Mouse (Mus musculus): ENCODE results near the gene Sfxn1.

Gene Sfxn1

DNA sequence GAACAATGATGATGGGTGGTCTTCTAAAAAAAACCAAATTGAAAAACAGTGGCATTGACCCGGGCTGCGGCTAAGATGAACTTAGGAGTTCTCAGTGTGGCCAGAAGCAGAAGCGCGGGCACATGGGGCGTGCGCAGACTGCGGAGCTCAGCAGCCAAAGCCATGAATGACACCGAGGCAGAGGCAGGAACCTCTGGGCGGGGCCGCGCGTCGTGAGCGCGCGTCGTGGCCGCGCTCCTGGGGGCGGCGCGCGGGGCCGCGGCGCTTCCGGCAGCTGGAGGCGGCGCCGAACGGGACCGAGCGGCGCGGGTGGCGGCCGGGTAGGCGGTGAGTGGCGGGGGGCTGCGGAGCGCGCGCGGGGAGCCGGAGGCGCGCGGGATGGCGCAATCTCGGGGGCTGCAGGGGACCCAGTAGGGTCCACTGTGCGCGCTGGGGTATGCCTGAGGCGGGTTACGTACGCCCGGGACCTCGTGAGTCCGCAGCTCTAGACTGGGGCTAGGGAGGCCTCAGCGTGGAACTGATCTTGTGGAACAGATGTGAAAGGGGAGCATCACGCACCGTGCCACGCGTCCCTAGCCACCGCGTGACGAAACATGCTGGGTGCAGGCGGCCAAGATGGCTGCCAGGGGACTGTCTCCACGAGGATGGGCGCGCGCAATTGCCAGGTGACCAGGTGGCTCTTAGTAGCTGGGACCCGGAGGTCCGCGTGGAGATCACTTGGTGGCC is at the start of gene Sfxn1:
Gene Sfxn1, plus strand, starts transcription at position 264 of the 726 bp plus-strand sequence.
- DNase-seq (ENCODE audit: extremely low read depth, low read depth, low spot score) = no peak

DNA sequence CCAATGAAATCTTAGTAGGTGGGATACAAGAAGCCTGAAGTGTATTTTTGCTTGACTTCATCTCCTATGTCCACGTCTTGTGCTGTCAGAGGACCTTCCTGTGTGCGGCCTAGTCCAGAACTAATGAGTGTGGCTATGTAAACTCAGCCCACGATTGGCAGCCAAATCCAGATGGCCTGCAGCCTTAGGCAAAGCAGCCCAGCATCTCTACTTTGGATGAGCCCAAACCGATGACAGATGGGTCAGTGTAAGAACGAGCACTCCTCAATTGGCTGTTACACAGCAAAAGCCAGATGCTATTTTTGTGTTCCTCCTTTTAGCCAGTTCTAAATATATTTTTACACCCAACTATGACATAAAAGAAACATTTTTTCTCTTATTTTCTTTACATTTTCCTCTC is 48.4 kb upstream of the Sfxn1 start:
- no peak for DNase-seq (ENCODE audit: extremely low read depth, low read depth, low spot score)

- no peak for DNase-seq (ENCODE audit: extremely low read depth, low read depth, low spot score)
These were observed 44.6 kb upstream of the Sfxn1 start for GRCm38 (mm10) chr13:54027079-54027478.

DNA sequence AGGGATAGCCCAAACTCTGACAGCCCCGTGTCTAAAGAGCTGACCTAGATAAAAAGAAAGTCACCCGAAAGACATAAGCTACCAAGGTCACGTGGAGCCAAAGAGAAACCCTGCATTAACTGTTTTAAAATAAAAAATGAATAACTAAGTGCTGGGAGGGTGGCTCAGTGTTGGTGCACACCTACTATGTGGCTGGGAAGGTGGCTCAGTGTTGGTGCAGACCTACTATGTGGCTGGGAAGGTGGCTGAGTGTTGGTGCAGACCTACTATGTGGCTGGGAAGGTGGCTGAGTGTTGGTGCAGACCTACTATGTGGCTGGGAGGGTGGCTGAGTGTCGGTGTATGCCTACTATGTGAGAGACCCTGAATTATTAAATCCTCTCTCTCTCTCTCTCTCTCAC is 38.0 kb upstream of the Sfxn1 start:
- DNase-seq (ENCODE audit: extremely low read depth, low read depth, low spot score) = no peak

DNA sequence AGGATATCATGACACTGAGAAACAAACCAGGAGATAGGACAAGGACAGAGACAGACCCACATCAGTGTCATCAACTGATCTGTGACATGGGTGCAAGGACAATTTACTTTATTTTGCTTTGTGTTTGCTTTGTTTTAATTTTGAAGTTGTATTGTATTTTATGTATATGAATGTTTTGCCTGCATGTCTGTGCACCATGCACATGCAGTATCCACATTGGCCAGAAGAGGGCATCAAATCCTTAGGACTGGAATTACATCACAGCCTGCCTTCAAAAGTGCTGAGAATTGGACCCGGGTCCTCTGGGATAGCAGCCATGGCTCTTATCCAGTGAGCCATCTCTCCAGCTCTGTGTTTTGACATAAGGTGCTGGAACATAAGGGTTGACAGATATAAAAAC is 36.1 kb upstream of the Sfxn1 start:
- DNase-seq (ENCODE audit: extremely low read depth, low read depth, low spot score) = no peak

DNA sequence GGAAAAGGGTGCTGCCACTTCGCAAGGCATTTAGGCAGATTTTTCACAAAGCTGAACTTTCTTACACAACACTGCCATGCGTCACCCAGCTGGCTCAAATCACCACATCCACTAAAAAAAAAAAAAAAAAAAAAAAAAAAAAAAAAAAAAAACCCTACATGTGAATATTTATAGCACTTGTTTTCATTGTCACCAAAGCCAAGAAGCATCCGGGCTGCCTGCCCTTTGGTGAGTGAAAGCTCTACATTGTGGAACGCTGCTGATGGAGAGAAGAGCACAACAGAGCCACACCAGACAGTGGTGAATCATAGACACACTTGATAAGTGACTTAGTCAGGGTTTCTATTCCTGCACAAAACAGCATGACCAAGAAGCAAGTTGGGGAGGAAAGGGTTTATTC is 33.7 kb upstream of the Sfxn1 start:
- DNase-seq (ENCODE audit: extremely low read depth, low read depth, low spot score) = no peak

DNA sequence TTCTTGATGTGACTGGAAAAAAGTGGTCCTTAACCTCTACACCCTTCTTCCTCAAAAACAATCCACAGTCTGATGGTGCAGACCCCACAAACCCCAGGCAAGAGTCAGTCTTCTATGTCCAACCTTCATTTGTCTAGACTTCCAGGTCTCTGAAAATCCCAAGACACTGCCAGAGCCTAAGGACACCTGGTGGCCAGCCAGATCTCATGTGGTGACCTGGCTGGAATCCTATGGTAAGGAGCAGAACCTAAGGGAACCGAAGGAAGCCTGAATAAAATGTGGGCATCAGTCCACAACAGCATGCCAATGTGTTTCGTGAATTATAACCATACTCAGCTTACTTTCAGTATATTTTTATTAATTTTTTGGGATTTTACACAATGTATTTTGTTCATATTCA is 31.4 kb upstream of the Sfxn1 start:
- DNase-seq (ENCODE audit: extremely low read depth, low read depth, low spot score) = no peak

GRCm38 (mm10) chr13:54048679-54049352 is 22.9 kb upstream of the Sfxn1 start:
- DNase-seq (ENCODE audit: extremely low read depth, low read depth, low spot score) = no peak

- no peak for DNase-seq (ENCODE audit: extremely low read depth, low read depth, low spot score)
These were observed 20.0 kb upstream of the Sfxn1 start for GRCm38 (mm10) chr13:54051641-54052040.

DNA sequence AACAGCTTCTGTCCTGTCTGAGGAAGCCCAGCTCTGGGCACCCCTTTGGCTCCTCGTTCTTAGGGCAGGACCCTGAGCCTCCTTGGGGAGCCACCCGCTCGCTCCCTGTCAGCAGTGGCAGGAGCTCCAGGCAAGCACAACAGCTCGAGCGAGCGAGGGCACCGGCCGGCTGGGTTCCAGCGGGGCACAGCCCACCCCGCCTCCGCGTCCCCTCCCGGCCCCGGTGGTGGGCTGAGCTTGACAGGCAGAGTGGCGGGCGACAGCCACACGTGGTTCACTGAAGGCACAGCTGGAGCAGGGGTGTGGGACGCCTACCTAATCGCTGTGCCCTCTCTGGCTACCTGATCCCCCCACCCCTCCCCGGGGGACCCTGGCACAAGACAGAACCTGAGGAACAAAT is 16.7 kb upstream of the Sfxn1 start:
- no peak for DNase-seq (ENCODE audit: extremely low read depth, low read depth, low spot score)

DNA sequence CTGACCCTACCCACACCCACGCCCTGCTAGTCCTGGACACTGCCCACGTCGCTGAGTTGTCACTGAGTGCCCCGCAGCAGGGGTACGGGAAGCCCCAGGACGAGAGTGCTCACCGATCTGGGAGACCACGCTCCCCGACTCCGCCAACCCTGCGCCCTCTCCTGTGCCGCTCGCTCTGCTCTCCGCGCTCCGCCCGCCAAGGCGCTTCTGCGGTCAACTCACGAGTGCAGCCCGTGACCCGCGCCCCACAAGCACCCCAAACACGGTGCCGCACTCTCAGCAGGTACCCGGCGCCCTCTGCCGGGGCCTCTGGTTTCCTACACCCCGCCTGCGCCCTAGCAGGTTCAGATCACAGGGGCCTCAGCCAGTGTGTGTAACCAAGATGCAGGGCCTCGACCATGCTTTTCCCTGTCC is 16.2 kb upstream of the Sfxn1 start, which contains the start of gene Drd1:
Gene Drd1, minus strand, starts transcription at position 258 of the 414 bp plus-strand sequence.
- DNase-seq (ENCODE audit: extremely low read depth, low read depth, low spot score) = no peak

- no peak for DNase-seq (ENCODE audit: extremely low read depth, low read depth, low spot score)
These were observed 9.6 kb upstream of the Sfxn1 start for GRCm38 (mm10) chr13:54062068-54062467.

- no peak for DNase-seq (ENCODE audit: extremely low read depth, low read depth, low spot score)
These were observed 8.4 kb upstream of the Sfxn1 start for GRCm38 (mm10) chr13:54063292-54063691.

GRCm38 (mm10) chr13:54066081-54066746 is 5.5 kb upstream of the Sfxn1 start:
- DNase-seq (ENCODE audit: extremely low read depth, low read depth, low spot score) = no peak

GRCm38 (mm10) chr13:54067617-54068166 is 4.0 kb upstream of the Sfxn1 start:
- no peak for DNase-seq (ENCODE audit: extremely low read depth, low read depth, low spot score)

DNA sequence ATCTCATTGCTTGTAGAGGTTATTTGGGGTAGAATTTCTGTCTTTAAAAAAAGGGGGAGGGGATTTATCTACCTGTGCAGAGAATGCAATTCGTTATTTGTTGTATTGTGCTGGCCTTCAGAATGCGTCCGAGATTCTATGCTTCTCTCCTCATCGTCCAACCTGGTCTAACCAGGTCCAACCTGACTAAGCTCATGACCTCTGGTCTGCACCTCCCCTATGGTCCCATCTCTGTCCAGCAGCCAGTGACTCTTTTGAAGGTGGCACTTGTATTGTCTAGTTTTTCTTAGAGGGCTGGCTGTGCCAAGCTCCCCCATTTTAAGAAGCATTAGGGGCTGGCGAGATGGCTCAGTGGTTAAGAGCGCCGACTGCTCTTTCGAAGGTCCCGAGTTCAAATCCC is 658 bp upstream of the Sfxn1 start:
- DNase-seq (ENCODE audit: extremely low read depth, low read depth, low spot score) = no peak

DNA sequence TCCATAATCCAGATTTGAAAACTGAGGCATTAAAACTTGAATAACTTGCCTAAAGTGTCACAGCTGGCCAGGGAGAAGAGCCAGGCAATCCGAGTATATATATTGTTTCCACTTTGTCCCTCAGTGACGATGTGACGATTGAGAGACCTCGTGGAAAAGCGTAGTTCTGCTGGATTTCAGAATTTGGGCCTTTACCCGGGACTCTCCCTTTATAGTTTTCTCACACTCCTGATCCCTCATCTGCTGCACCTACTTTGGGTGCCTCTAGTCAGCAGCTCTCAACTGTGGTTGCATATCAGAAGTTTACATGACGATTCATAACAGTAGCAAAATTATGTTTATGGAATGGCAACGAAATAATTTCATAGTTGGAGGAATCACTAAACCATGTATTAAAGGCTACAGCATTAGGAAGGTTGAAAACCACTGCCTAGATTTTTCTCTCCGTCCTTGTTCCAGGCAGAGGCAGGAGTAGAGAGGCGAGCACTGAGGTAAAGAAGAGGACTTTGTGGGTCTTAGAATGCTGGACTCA is 923 bp downstream of the Sfxn1 start:
- DNase-seq (ENCODE audit: extremely low read depth, low read depth, low spot score) = no peak

DNA sequence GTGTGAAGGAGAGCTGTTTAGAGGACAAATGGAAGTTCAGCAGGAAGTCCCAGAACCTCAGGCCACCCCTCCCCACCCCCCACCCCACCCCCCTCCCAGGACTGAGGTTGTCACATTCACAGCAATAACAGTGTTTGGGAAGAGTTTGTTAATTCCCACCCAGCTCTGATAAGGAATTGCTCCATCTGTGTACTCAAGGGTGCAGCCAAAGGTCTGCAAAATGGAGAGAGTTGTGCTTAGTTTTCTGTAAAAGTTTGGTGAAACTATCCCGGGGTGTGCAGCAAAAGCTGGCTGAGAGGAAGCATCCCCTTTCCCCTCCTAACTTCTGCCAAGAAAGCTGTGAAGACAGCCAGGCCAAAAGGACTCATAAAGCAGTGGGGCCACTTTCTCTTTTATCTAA is 1.4 kb downstream of the Sfxn1 start:
- no peak for DNase-seq (ENCODE audit: extremely low read depth, low read depth, low spot score)

DNA sequence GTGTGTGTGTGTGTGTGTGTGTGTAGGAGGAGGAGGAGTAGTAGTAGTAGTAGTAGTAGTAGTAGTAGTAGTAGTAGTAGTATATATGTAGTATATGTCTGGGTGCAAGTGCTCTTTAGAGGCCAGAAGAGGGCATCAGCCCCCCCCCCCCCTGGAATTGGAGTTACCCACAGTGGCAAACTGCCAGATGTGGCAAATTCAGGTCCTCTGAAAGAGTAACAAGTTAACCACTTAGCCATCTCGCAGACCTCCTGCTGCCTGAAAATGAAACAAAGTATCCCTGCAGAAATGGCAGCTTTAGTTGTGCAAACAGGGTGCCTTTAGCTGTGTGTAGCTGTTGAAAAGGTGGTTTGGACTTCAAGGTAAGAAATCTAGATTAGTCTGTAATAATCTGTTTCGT is 1.8 kb downstream of the Sfxn1 start:
- DNase-seq (ENCODE audit: extremely low read depth, low read depth, low spot score) = no peak

GRCm38 (mm10) chr13:54075416-54075815 is 3.7 kb downstream of the Sfxn1 start:
- no peak for DNase-seq (ENCODE audit: extremely low read depth, low read depth, low spot score)

DNA sequence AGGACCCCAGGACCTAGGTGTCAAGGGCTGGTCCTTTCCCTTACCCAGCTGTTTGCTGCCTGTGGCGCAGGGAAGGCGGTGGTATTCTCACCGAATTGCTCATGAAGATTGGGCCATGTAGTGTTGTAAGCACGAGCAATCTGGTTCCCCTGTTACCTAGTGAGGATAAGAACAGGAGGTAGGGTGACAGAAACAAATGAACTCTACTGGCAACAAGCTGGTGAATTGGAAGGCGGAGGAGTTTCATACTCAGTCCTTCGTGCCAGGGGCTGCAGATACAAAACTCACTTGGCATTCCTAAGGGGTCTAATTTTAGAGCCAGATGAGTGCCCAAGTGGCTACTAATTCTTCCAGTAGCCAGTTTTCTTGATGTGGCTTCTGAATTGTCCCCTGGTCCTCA is 4.4 kb downstream of the Sfxn1 start:
- DNase-seq (ENCODE audit: extremely low read depth, low read depth, low spot score) = no peak

Measured in fat pad, adult 2 months (tissue).